Mouse (Mus musculus) forelimb bud, embryonic 11.5 days (tissue): Measurements from ENCODE around the gene Mov10l1.

ENCODE experiments used
- DNase-seq: peaks from one replicate; pipeline ENCODE4 v3.0.0-alpha.2; 2012; ENCODE audit warnings: low read depth, low spot score

Gene Mov10l1

DNA sequence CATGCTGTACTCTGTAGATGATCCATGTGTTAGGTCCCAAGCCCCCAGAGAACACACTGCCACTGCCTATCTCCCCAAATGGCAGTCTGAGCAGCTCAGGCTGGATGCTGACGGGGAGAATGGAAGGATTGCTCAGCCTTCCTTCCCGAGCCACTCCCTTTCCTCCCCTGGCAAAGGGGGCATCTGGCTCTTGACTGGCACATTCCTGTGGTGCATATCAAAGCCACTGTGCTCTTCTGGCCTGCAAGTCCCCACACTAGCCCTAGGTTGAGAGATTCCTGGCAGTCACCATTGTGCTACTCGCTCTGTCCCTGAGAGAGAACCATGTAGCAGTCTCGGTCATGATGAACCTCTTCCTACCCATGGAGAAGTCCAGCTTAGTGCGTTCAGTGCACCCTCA is 25.1 kb downstream of the Mov10l1 start:
- DNase-seq = no peak

DNA sequence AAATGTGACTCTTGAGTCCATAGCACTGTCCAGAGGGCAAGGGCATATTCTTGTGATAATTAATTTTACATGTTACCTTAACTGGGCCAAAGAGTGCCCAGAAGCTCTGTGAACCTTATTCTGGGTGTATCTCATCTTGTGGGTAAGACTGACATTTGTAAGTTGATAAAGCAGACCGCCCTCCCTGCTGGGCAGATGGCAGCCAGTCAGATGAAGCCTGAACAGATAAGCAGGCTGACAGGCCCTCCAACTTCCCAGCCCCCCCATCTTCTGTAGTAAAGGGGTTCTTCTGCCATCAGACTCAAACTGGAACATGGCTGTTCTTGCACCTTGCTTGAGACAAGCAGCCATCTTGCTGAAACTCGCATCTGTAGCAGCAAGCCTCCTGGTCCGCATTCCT is 34.0 kb downstream of the Mov10l1 start:
- DNase-seq = no peak

DNA sequence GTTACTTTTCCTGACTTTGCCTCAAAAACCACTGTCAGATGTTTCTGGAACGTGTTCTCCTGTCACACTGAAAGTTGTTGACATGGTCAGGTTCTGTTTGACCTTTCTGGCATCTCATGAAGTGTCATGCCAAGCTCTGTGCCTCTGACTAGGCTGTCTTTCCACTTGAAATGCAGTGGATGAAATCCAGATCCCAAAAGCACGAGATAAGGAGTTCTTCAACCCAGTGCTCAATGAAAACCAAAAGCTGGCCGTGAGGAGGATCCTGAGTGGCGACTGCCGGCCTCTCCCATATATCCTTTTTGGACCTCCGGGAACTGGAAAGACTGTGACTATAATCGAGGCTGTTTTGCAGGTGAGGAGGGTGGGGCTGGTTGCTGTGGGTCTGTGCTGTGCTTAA is 37.4 kb downstream of the Mov10l1 start:
- no peak for DNase-seq

DNA sequence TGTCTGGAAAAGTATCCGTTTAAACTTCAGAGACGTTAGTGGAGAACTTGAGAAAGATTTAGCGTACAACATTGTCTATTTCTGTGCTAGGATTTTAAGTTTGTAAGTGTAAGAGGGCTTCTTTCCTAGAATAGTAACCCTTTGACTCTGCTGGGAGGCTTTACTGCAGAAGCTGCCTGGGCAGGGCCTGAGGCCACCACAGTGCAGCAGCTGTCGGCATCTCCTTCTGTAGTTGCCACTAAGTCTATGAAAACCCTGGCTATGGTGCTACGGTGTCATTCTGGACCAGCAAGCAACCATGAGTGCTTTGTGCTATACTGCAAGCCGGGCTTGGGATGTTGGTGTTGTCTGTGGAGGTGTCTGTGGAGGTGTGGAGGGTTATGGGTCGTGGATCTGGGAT is 37.8 kb downstream of the Mov10l1 start:
- no peak for DNase-seq

DNA sequence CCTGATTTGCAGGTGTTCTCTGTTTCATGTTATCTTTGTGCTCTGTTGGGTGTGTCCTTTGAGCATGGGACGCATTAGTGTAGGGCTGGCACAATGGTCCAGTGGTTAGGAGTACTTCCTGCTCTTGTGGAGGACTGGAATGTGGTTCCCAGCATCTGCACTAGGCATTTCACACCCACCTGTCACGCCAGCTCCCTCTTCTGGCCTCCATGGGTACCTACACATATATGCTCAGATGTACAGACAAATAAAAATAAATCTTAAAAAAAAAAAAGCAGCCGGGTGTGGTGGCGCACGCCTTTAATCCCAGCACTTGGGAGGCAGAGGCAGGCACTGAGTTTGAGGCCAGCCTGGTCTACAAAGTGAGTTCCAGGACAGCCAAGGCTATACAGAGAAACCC is 61.7 kb downstream of the Mov10l1 start:
- no peak for DNase-seq

DNA sequence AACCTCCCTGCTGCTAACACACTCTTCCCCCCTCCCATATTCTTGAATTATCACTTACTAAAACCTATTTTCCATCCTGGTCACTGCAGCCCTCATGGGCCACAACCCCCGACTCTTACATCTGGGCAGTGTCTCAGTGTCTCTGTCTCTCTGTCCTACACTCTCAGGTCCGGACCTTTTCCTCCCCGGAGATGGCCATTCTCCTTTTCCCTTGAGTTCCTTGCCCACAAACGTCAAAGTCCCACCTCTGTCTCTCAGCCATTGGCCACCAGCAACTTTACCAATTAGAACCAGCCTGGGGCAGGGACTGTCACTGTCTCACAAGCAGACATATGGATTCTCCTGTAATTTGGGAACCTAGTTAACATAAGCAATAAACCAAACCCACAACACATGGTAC is 63.6 kb downstream of the Mov10l1 start:
- DNase-seq = no peak

DNA sequence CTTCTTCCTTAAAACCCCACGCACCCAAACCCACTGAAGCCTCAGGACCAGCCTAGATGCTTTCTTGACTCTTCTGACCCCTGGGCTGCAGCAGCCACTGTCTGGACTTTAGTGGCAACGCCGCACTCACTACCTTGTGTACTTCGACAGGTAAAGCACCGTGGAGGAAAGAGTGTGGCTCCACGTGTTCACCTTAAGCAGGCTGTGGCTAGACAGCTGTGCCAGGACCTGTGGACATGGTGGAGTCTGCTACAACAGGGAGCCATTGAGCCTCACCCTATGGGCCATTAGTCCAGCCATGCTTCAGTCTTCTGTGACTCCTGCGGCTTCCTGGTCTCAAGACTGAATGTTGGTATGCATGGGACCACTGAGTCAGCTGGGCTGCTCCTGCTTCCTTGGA is 72.0 kb downstream of the Mov10l1 start:
- no peak for DNase-seq

DNA sequence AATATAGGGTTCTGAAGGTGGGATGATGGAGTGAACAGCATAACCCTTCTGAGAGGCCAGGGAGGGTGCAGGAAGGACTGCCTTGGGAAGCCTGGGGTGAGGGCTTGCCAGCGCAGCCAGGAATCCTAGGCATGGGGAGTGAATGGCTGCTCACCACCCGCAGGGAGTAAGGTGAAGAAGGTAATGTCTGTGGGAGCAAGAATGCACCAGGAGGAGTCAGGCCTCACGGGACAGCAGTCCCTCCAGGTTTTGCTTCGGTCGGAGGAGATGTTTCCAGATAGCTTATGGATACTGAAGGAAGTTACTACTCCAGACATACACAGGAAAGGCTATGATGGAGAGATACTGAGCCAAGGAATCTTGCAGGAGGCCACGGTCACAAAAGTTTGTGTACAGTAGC is 76.0 kb downstream of the Mov10l1 start:
- no peak for DNase-seq

DNA sequence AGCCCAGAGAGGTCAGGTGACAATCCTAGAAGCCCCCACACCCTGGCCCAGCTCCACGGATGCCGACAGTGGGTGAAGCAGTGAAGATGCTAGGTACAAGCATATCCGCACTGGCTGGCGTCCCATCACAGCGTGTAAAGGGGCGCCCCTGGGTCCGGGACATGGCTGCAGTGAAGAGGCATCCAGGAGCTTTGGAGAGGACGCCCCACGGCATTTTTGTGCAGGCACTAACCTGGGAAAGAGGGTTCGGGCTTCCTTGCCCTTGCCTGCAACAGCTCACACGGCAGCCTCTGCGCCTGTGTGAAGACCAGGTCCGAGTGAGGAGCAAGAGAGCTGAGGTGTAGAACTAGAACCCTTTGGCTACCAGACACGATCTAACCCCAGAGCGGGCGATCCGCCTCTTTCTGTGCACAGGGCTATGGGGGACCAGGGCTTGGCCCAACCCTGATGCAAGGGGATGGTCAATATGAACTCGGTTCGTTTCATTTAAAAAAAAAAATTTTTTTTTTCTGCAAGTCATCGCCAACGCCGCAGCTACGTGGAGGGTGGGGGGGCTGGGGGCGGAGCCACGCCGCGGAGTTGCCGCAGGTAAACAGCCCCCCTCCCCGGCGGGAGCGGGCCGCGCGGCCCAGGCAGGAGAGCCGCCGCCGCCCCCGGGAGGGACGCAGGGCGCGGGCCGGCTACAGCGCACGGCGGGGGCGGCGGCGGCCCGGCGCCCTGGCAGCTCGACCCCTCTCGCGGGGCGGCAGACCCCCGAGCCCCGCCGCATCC is 76.6 kb downstream of the Mov10l1 start, which contains the start of gene Panx2:
TSS of gene Panx2 (plus strand) at position 574 of the 771 bp plus-strand sequence.
- peak; percentile 34 for DNase-seq

DNA sequence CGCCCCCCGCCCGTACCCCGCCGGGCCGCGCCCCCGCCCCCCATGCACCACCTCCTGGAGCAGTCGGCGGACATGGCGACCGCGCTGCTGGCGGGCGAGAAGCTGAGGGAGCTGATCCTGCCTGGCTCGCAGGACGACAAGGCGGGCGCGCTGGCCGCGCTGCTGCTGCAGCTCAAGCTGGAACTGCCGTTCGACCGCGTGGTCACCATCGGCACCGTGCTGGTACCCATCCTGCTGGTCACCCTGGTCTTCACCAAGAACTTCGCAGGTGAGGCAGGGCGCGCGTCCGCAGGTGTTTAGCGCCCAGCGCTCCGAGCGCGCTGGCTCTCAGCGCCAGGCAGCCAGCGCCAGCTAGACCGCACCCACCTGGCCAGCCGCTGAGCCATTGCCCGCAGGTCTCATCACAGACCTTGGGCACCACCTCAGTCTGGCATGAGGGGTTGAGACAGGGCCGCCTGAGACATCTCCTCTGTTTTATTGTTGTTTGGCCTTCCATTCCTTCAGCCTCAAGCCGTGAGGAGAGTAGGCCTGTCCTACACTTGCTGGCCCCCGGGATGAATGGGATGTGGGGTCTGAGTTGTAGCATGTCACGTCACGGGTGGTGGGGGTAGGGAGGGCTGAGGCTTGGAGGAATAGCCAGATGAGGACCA is 77.4 kb downstream of the Mov10l1 start:
- DNase-seq = peak; percentile 25

DNA sequence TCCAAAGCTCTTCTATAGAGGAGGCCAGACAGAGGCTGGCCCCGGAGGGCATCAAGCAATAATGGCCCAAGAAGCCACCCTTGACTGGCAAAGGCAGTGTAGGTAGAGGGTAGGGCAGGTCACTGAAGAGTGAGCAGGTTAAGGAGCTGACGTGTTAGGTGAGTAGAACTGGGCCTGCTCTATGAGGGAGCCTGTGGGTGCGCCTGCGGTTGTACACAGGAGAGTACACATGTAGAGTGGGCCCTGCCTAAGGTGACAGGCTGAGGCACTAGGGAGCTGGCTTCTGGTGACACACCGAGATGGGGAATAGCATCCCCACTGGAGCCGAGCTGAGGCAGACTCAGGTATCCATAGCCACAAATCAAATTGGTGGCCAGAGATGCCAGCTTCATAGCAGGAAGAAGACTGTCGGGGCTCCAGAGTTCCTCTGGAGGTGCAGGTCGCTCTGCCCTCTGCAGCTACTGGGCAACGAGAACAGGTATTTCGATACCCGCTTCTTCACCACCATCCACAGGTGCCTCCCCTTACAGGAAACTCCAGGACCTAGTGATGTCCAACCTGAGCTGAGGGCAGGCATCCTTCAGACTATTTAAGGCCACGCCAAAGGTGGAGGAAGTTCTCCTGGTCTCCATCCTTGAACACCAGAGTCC is 78.2 kb downstream of the Mov10l1 start:
- no peak for DNase-seq

DNA sequence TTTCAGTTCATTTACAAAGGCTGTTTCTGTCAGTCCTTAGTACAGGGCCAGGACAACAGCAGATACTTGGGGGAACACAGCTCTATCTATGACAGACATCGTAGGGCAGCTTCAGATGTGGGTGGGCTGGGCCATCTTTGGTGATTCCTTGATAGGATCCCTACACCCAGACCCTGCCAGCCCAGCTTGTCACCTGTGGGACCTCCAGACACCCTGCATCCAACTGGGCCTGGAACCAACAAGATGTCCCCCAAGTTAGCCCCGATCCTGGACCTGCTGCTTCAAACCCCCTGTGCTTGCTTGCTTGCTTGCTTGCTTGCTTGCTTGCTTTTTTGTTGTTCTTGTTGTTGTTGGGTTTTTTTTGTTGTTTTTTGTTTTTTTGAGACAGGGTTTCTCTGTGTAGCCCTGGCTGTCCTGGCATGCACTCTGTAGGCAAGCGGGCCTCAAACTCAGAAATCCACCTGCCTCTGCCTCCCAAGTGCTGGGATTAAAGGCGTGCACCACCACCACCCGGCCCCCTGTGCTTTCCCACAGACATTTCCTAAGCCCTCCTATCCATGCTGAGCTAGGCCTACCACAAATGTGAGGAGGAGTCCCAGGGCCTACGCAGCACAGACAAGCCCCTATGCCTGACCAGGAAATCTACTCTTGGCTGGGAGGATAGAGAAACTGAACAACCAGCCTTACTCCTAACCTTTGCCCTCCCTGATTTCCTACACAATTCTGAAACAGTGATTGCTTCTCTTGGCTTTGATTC is 79.2 kb downstream of the Mov10l1 start:
- DNase-seq = no peak

DNA sequence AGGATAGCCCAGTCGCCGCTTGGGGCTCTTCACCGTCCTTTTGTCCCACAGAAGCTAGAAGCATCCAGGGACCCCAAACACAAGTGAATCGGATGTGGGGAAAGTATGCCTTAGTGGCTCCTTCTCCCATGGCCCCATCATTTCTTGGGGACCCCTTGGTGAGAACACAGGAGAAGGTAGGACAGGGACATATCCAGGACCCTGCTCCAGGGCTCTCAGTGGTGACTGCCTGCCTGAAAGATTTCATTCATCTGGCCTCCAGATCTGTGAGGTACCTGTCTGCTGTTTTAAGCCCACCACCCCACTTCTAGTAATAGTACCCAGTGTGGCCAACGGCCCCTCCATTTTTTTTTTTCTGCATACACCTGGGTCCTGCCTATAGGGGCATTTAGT is 79.8 kb downstream of the Mov10l1 start:
- DNase-seq = no peak

DNA sequence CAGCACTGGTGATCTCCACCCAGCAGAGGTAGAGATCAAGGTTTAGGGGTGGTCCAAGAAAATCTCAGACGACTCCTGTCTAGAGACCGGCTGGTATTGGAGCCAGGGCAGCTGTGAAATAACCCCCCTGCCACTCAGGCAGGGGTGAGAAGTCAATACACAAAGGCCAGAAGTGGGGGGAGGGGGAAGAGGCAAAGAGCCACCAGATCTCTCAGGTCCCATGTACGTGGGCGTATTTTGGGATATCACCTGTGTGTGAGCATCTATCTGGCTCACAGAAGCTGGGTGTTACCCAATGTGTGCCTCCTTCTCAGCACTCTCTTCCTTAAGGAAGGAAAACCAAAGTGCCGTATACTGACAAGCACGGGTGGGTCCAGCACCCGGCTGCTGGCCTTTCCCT is 80.3 kb downstream of the Mov10l1 start:
- no peak for DNase-seq

DNA sequence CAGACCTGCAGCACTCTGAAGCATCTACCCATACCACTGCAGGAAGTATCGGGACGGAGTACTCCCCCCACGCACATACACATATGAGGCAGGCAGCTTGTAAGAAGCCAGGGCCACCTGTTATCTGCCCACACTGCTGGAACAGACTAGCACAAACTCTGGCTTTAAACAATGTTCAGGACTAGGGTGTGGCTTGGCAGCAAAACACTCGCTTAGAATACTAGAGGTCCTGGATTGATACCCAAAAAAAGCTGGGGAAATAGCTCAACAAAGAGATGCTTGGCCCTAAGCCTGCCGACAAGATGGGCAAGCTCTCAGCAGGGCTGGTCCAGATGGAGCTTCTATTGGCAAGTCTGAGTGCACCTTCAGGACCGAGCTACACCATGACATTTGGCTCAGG is 80.8 kb downstream of the Mov10l1 start:
- no peak for DNase-seq

DNA sequence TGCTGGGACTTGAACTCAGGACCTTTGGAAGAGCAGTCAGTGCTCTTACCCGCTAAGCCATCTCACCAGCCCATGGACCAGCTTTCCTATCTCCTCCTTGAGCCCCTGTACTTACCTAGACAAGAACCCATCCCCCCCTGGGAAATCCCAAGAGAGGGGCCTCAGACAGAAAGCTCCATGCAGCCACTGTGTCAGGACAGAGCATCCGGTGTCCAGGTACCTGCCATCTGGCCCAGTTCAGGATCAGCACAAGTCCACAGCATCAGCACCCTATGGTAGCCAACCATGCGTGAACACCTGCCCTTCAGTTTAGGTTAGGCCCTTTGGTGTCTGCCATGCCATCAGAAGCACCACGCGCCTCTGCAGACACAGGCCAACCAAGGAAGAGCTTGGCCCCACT is 82.2 kb downstream of the Mov10l1 start:
- no peak for DNase-seq

DNA sequence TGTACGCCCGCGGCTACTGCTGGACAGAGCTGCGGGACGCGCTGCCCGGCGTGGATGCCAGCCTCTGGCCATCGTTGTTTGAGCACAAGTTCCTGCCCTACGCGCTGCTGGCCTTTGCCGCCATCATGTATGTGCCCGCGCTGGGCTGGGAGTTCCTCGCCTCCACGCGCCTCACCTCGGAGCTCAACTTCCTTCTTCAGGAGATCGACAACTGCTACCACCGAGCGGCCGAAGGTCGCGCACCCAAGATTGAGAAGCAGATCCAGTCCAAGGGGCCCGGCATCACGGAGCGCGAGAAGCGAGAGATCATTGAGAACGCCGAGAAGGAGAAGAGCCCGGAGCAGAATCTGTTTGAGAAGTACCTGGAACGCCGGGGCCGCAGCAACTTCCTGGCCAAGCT is 84.9 kb downstream of the Mov10l1 start:
- DNase-seq = no peak

DNA sequence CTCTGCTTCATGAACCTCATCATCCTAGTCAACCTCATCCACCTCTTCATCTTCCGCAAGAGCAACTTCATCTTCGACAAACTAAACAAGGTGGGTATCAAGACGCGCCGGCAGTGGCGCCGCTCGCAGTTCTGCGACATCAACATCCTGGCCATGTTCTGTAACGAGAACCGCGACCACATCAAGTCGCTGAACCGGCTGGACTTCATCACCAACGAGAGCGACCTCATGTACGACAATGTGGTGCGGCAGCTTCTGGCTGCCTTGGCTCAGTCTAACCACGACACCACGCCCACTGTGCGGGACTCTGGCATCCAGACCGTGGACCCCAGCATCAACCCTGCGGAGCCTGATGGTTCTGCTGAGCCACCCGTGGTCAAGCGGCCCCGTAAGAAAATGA is 85.5 kb downstream of the Mov10l1 start:
- DNase-seq = no peak

DNA sequence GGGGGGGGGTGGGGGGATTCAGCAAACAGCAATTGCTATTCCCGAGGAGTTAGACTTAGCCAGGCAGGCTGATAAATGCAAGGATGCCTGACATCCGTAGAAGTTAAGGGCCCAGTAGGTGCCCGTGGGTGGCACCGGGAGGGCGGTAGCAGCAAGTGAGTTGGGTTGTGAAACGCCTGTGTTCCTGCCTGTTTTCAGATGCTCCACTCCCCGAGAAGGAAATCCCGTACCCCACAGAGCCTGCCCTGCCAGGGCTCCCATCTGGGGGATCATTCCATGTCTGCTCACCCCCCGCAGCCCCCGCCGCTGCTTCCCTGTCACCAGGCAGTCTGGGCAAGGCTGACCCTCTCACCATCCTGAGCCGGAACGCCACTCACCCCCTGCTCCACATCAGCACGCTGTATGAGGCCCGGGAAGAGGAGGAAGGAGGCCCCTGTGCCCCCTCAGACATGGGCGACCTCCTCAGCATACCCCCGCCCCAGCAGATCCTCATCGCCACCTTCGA is 86.7 kb downstream of the Mov10l1 start:
- DNase-seq = no peak

DNA sequence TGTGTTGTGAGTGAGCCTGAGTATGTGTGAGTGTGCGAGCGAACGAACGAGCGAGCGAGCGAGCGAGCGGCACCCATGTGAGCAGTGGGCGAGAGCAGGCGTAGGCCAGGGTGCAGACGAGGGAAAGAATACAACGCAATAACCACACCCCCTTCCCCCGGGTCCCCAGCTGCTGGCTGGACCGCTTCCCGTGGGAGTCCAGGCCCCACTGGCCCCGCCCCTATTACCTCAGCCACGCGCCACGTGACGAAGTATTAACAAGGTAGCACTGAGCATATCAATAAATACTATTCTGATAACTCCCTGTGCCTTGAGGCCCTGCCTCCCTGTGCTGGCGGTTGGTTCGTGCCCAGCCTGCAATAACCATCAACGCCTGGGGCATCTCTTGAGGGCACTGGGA is 87.9 kb downstream of the Mov10l1 start:
- DNase-seq = no peak

DNA sequence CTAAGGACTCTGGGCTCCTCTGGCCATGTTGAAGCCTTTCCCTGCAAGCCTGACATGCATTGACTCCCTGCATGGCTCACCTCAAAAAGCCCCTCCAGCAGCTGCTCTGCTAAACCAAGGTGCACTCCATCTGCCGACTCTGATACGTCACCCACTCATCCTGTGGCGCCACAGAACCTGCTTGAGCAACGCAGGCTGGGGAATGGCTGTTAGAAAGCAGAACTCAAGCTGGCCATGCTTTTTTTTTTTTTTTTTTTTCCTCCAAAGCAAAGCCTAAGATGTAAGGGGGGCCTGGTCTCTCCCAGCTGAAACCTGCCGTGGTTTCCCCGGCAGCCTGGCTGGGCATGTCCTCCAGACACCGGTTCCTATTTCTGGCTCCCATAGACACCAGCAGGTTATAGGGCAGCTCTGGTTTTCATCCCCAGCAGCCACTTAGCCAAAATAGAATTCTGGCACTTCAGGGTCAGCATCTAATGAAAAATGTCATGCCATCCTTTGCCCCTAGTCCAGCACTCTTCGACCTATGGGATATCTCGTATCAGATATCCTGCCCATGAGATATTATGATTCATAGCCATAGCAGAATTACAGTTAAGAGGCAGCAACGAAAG is 91.4 kb downstream of the Mov10l1 start:
- no peak for DNase-seq
